In genomic region chr14:60757265-60757664, GRCm38 (mm10) we compare ENCODE assay signal across 27 mouse cellular contexts. TPM values are rescaled to one million over a fixed set of nuclear protein-coding genes. Genes with fewer than 3 reads are reported as not detected.
DNase-seq lines count a peak whose midpoint lies in the region; ATAC-seq and TF ChIP-seq lines count a peak whose summit lies in the region.
"Had no signal": no experiment of that assay in that cellular context is flagged by ENCODE, and none has a peak within 500 bp of the region (broad histone marks: within the 10 kb centered on the region; RNA-seq: fewer than 3 reads in every experiment).

No protein-coding gene starts in this region.

- no peaks in the 10 kb centered on the region for H3K4me1 ChIP-seq in lung, adult 2 months (ENCODE audit: control insufficient read depth, insufficient read depth, low read length)
- H3K4me1 ChIP-seq: hindbrain, embryonic 10.5 days; liver, embryonic 15.5 days; stomach, embryonic 15.5 days had no signal

- peak; percentile 88 for DNase-seq in heart, adult 11 months
- no peak for DNase-seq in heart, adult 9 months (ENCODE audit: low spot score in 2 of 2)
- DNase-seq in lung, postnatal 36 days: peak; percentile 60
- no peak for DNase-seq in lung, adult 2 months
- DNase-seq in gastrocnemius, adult 2 months: no peak
- DNase-seq in cerebellum, adult 9-11 months: no peak
- DNase-seq: adrenal gland, adult 8-10 months; cerebellum, adult 18-20 months; cerebellum, postnatal 25 days; gastrocnemius, postnatal 36 days; heart, postnatal 14 days; kidney, adult 18-20 months; kidney, postnatal 36 days; liver; retina, postnatal 1 day; right cerebral cortex, postnatal 14 days; thymus, postnatal 14 days had no signal

- no peak for TF ChIP-seq POLR2A in lung, adult 2 months (IDR thresholded peaks at IDR 0.05; ENCODE audit: borderline replicate concordance, extremely low read depth, low read depth, low read length)

- TF ChIP-seq CTCF in lung, adult 2 months (IDR thresholded peaks at IDR 0.05; ENCODE audit: insufficient read depth, low read length): no peak
- no peak for TF ChIP-seq CTCF in gastrocnemius, adult 2 months (IDR thresholded peaks at IDR 0.05)

- 93% methylated on average over 8 of the region's 8 CpGs for WGBS in lung, adult 2 months

- intact Hi-C loops in gastrocnemius, adult 2 months (cut with DNase I): no loop called here

- H3K27ac ChIP-seq in gastrocnemius, adult 2 months: no peak overlapping the region
- H3K27ac ChIP-seq: forebrain, embryonic 13.5 days; hindbrain, embryonic 10.5 days; liver, embryonic 15.5 days; midbrain, embryonic 12.5 days; neural tube, embryonic 13.5 days; stomach, embryonic 15.5 days had no signal

- ATAC-seq in megakaryocyte progenitor cell, adult 5-6 weeks (replicated peaks; ENCODE audit: poor library complexity): peak; percentile 90
- ATAC-seq: forebrain, embryonic 13.5 days had no signal

- H3K4me3 ChIP-seq in lung, adult 2 months (replicated peaks; ENCODE audit: extremely low read depth, low read depth, low read length): no peak overlapping the region
- no peak overlapping the region for H3K4me3 ChIP-seq in gastrocnemius, adult 2 months
- H3K4me3 ChIP-seq: forebrain, embryonic 13.5 days; hindbrain, embryonic 10.5 days; liver, embryonic 15.5 days; megakaryocyte, embryonic 14.5 days; midbrain, embryonic 12.5 days; neural tube, embryonic 13.5 days; stomach, embryonic 15.5 days had no signal

RNA-seq across cellular contexts. Expression of gene C1qtnf9, which starts 10.7 kb away (rescaled TPM):
- polyA plus RNA-seq in lung, adult 2 months (2012; rRNA removed): 1.2 and 2.0 TPM in 2 replicates
- not detected in 2 replicates for total RNA-seq in megakaryocyte progenitor cell, adult 5-6 weeks (2015)
- not detected in 2 replicates for total RNA-seq in megakaryocyte progenitor cell, adult 5-6 weeks (2017)
- 10 to 100 TPM; 18.0 to 20.4 TPM for total RNA-seq in gastrocnemius, adult 2 months (2021)
- polyA plus RNA-seq: embryonic facial prominence, embryonic 11.5 days; G1E had no signal

RNA-seq across cellular contexts. Expression of gene Mipep, which starts 27.1 kb away (rescaled TPM):
- polyA plus RNA-seq in lung, adult 2 months (2012; rRNA removed): 7.6 and 9.1 TPM in 2 replicates
- total RNA-seq in megakaryocyte progenitor cell, adult 5-6 weeks (2015): 15.8 and 20.6 TPM in 2 replicates
- 23.1 and 24.2 TPM in 2 replicates for total RNA-seq in megakaryocyte progenitor cell, adult 5-6 weeks (2017)
- 10 to 100 TPM; 32.7 to 38.3 TPM for total RNA-seq in gastrocnemius, adult 2 months (2021)

Comparison
In these comparisons a context has a peak if more than half of its experiments do, and no peak if none do; other contexts are left out.
1. DNase-seq: peak in heart, adult 11 months (single experiment) and lung, postnatal 36 days (single experiment); none in heart, adult 9 months (0 of 2), lung, adult 2 months (single experiment), gastrocnemius, adult 2 months (single experiment) and cerebellum, adult 9-11 months (single experiment).
2. RNA of gene C1qtnf9, which starts 10.7 kb away (total RNA-seq): 18.0 to 20.4 TPM in gastrocnemius, adult 2 months; not detected in megakaryocyte progenitor cell, adult 5-6 weeks; every median in the first group is over 10 times any median in the second.